Mouse (Mus musculus) G1E (cell line): Measurements from ENCODE around the gene Gm6509.
"Not testable (repeated sequence)": the region's sequence is repeated elsewhere in the genome, so short reads cannot be mapped to it uniquely, and the experiment has no call there.

Experiments used
- CTCF ChIP-seq: IDR thresholded peaks from 2 replicates; pipeline ENCODE4 v1.5.1; 2012; ENCODE audit warnings: low read depth, low read length, inconsistent platforms, mixed read lengths
- GATA1 ChIP-seq: IDR thresholded peaks from 2 replicates; pipeline ENCODE4 v1.6.1; 2012; ENCODE audit warnings: borderline replicate concordance, low read length, inconsistent platforms, mixed read lengths
- POLR2AphosphoS5 ChIP-seq: IDR thresholded peaks from 2 replicates; pipeline ENCODE4 v1.6.1; 2012; ENCODE audit warnings: low read depth, low read length, inconsistent platforms; ENCODE audit not compliant: insufficient replicate concordance
- TAL1 ChIP-seq: conservative IDR thresholded peaks from 2 replicates; pipeline ENCODE4 v1.6.1; 2012; ENCODE audit warnings: low read depth, low read length, inconsistent platforms, mixed read lengths

DNA sequence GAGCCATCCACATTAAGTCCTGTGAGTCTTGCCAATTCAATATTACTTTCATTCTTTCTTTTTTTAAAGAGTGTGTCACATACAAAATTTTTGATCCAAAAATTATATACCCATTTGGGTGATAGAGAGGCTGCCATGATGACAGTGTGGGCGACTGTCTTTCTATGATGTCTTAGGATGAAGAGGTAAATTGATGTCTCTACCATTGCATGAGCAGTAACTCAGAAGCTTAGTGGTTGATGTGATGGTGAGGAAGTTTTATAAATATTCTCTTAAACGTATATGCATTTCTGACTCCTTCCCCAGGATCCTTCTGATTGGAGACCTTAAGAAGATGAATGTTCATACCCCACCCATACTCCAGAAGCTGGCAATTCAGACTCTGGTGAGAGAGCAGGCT is at the start of gene Gm6509:
- not testable (repeated sequence) for TF ChIP-seq CTCF, GATA1, POLR2AphosphoS5, TAL1
